Mouse (Mus musculus) megakaryocyte, embryonic 14.5 days (primary cell): ENCODE data around the gene Ttc25. TPM values are rescaled to one million over a fixed set of nuclear protein-coding genes. Genes with fewer than 3 reads are reported as not detected.
A peak's percentile ranks its signal among the peaks of the same experiment; 100 is the strongest.
"Not testable (repeated sequence)": the region's sequence is repeated elsewhere in the genome, so short reads cannot be mapped to it uniquely, and the experiment has no call there.

Experiments used
- H3K27me3 ChIP-seq: replicated peaks from 2 replicates; pipeline ENCODE3; 2012; ENCODE audit warnings: inconsistent platforms
- H3K36me3 ChIP-seq: replicated peaks from 2 replicates; pipeline ENCODE3; 2012; ENCODE audit warnings: low read length, inconsistent platforms, mixed read lengths
- H3K4me1 ChIP-seq: 2 replicates; pipeline ENCODE4 v1.6.1; 2012; ENCODE audit warnings: inconsistent platforms
- H3K4me3 ChIP-seq: replicated peaks from 2 replicates; pipeline ENCODE3; 2012; ENCODE audit warnings: moderate library complexity, mild to moderate bottlenecking, inconsistent platforms
- H3K9me3 ChIP-seq: 2 replicates; pipeline ENCODE4 v1.6.1; 2012; ENCODE audit warnings: inconsistent platforms
- FLI1 ChIP-seq: IDR thresholded peaks from 2 replicates; pipeline ENCODE4 v1.6.1; 2012; ENCODE audit warnings: low read length, inconsistent platforms, mixed read lengths
- GATA1 ChIP-seq: IDR thresholded peaks from 3 replicates; pipeline ENCODE4 v1.6.1; 2012; ENCODE audit warnings: mixed read lengths, low read length, inconsistent platforms, borderline replicate concordance
- polyA plus RNA-seq: library from polyadenylated mRNA; stranded (reverse); fragments of >175 nt; gene quantifications from 2 replicates; pipeline ENCODE4 v1.2.3, GENCODE M21; 2012; ENCODE audit warnings: low replicate concordance; ENCODE audit not compliant: insufficient read depth

The Ttc25 gene
- polyA plus RNA-seq, 1 experiment = 0.29 TPM

- Histone ChIP-seq H3K4me1 (peaks cover 71% of the 10 kb centered on the region), H3K36me3 (peaks cover 67% of the 10 kb centered on the region), H3K4me3 (no peak overlapping the region), H3K27me3 (no peaks in the 10 kb centered on the region), H3K9me3 (no peaks in the 10 kb centered on the region)
- TF ChIP-seq GATA1 (no peak), FLI1 (no peak)
Observed at GRCm38 (mm10) chr11:100609355-100609996, 64.1 kb downstream of the Ttc25 start.

GRCm38 (mm10) chr11:100609997-100610680 is 64.7 kb downstream of the Ttc25 start:
- TF ChIP-seq GATA1 (no peak), FLI1 (no peak)
- Histone ChIP-seq H3K4me1 (peaks cover 66% of the 10 kb centered on the region), H3K27me3 (no peaks in the 10 kb centered on the region), H3K36me3 (peaks cover 68% of the 10 kb centered on the region), H3K4me3 (no peak overlapping the region), H3K9me3 (no peaks in the 10 kb centered on the region)

DNA sequence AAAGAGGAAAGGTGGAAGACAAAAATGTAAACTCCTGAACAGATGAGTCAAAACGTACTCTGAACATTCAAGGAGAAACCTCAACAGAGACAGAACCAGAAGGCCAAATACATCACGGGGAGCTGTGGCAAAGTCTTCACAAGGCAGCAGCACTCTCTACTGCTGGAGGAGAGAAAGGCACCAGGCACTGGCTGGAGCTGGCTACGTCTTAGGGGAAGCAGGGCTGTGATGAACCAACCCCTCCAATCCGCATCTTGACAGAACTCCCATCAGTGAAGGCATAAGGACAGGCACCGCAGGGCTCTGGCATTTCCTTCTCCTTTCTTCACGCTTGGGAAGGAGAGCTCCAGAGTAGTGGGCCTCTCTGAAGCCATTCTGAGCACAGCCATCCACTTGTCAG is 66.2 kb downstream of the Ttc25 start:
- peaks cover 66% of the 10 kb centered on the region for H3K36me3 ChIP-seq
- peaks cover 65% of the 10 kb centered on the region for H3K4me1 ChIP-seq
- H3K27me3 ChIP-seq = no peaks in the 10 kb centered on the region
- no peaks in the 10 kb centered on the region for H3K9me3 ChIP-seq
- TF ChIP-seq GATA1 (no peak), FLI1 (no peak)
- H3K4me3 ChIP-seq = peak overlapping the region; percentile 28

- TF ChIP-seq GATA1 (no peak), FLI1 (no peak)
- Histone ChIP-seq H3K27me3 (no peaks in the 10 kb centered on the region), H3K4me1 (peaks cover 74% of the 10 kb centered on the region), H3K36me3 (peaks cover 52% of the 10 kb centered on the region), H3K9me3 (no peaks in the 10 kb centered on the region), H3K4me3 (no peak overlapping the region)
Observed at GRCm38 (mm10) chr11:100613241-100613640, 67.8 kb downstream of the Ttc25 start.

DNA sequence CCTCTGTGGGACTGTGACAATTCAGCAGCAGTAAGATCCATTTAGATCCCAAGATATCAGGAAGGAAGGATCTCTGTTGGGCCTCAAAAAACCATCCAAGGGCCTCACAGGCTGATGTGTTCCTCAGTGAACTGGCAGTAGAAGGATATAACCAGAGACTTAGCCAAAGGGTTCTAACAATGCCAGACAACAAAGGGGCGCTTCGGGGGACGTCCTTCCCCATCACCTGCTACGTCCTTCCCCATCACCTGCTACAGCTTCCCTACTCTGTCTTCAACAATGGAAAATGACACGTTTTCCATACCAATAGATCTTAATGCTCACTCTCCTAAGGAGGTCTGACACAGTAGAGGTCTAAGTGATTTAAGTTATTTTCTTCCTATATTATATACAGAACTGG is 70.9 kb downstream of the Ttc25 start:
- no peak for TF ChIP-seq GATA1
- TF ChIP-seq FLI1 = no peak
- Histone ChIP-seq H3K4me3 (no peak overlapping the region), H3K9me3 (no peaks in the 10 kb centered on the region), H3K36me3 (peaks cover 27% of the 10 kb centered on the region), H3K4me1 (peaks cover 59% of the 10 kb centered on the region), H3K27me3 (no peaks in the 10 kb centered on the region)

DNA sequence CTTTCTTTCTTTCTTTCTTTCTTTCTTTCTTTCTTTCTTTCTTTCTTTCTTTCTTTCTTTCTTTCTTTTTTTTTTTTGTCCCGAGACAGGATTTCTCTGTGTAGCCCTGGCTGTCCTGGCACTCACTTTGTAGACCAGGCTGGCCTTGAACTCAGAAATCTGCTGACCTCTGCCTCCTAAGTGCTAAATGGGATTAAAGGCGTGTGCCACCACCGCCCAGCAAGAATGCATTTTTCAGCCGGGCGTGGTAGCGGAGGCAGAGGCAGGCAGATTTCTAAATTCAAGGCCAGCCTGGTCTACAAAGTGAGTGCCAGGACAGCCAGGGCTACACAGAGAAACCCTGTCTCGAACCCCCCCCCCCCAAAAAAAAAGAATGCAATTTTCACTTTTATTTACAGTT is 71.4 kb downstream of the Ttc25 start:
- H3K9me3 ChIP-seq, H3K4me3 ChIP-seq, H3K27me3 ChIP-seq: not testable (repeated sequence)
- Histone ChIP-seq H3K4me1 (peaks cover 55% of the 10 kb centered on the region), H3K36me3 (peaks cover 27% of the 10 kb centered on the region)

GRCm38 (mm10) chr11:100617480-100617879 is 72.1 kb downstream of the Ttc25 start:
- Histone ChIP-seq H3K27me3 (no peaks in the 10 kb centered on the region), H3K9me3 (no peaks in the 10 kb centered on the region), H3K4me1 (peaks cover 55% of the 10 kb centered on the region), H3K4me3 (peak overlapping the region; percentile 69), H3K36me3 (peaks cover 21% of the 10 kb centered on the region)
- TF ChIP-seq FLI1 (no peak), GATA1 (no peak)

DNA sequence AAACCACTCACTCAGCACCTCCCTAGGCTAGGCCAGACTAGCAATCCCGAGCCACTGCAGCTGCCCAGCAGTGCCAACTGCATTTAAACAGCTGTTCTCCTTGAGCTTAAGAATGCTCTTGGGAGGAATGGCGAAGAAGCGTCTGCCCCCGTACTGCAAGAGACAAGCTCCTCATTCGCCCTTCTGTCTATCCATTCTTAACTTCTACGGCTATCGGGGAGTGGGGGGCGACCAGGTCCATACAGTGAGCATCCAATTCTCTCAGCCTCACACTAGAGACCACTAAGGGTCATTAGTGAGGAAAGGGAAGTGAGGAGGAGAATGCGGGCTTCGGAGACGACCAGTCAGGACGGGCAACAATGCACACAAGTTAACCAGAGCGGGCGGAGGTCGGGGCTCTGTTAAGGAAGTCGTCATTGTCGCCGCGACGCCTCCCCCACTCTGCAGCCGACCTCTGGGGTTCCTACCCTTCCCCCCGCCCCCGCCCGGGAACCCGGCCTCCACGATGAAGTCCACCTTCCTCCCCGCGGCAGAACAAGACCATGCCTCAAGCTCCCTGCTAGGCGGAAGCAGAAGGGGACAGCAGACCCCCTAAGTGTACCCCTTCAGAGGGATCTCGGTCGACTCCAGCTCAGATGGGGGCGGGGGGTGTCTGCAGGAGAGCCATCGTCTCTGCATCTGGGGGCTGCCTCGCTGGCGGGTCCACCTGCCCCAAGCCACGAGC is 73.5 kb downstream of the Ttc25 start, which contains the start of gene Nkiras2:
Gene Nkiras2, plus strand, starts transcription at position 484 of the 724 bp plus-strand sequence.
- Histone ChIP-seq H3K4me3 (peak within 1 kb of the TSS; percentile 99), H3K9me3 (no peaks in the 10 kb centered on the region), H3K4me1 (peaks cover 51% of the 10 kb centered on the region), H3K36me3 (peaks cover 20% of the 10 kb centered on the region), H3K27me3 (no peaks in the 10 kb centered on the region)
- TF ChIP-seq GATA1 (no peak), FLI1 (no peak)

DNA sequence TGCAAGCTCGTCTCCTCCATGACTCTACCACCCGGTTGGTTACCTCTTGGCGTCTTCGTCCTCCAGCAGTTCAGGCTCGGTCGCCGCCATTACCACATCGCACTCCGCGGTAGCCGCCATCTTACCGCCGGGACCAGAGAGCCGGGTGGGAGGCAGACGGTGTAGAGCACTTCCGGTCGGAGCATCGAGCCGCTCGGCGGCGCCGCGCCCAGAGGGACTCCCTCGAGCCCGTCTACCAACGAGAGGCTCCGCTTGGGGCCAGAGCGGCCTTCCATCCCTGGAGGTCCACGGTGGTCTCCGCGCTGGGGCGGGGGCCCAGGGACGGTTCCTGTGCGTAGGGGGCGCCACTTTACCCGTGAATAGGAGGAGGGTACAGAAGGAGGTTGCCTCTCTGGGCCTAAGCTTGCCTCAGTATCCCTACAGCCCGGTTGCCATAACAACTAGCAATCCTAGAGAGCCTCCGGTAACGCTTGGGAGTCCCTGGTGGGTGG is 74.1 kb downstream of the Ttc25 start:
- Histone ChIP-seq H3K4me3 (peak overlapping the region; percentile 99), H3K27me3 (no peaks in the 10 kb centered on the region), H3K36me3 (peaks cover 24% of the 10 kb centered on the region), H3K9me3 (no peaks in the 10 kb centered on the region), H3K4me1 (peaks cover 57% of the 10 kb centered on the region)
- peak; percentile 16; the same call in 1 of the 2 replicates for TF ChIP-seq FLI1
- TF ChIP-seq GATA1 = no peak

GRCm38 (mm10) chr11:100619982-100620381 is 74.6 kb downstream of the Ttc25 start, which contains the start of gene Dnajc7:
Dnajc7 (minus strand) TSS chr11:100620168.
- no peaks in the 10 kb centered on the region for H3K9me3 ChIP-seq
- peaks cover 27% of the 10 kb centered on the region for H3K36me3 ChIP-seq
- peak within 1 kb of the TSS; percentile 99 for H3K4me3 ChIP-seq
- TF ChIP-seq FLI1 (no peak), GATA1 (no peak)
- H3K4me1 ChIP-seq = peaks cover 62% of the 10 kb centered on the region
- no peaks in the 10 kb centered on the region for H3K27me3 ChIP-seq

Other genes starting within 250 kb of the Ttc25 start
- 123 and 768 TPM in 2 replicates for gene Eif1, start 225.7 kb upstream of the Ttc25 start, polyA plus RNA-seq
- gene Gast, start 211.2 kb upstream of the Ttc25 start, polyA plus RNA-seq = not detected in 2 replicates
- gene Hap1, start 189.5 kb upstream of the Ttc25 start, polyA plus RNA-seq = 0.06 TPM in 1 of 2 replicates, not detected in the other
- 6.4 and 9.4 TPM in 2 replicates for gene Jup, start 147.8 kb upstream of the Ttc25 start, polyA plus RNA-seq
- gene P3h4, start 130.8 kb upstream of the Ttc25 start, polyA plus RNA-seq = not detected in 2 replicates
- 0.22 TPM in 1 of 2 replicates, not detected in the other for gene Fkbp10, start 129.9 kb upstream of the Ttc25 start, polyA plus RNA-seq
- 48.3 and 86.4 TPM in 2 replicates for gene Nt5c3b, start 103.8 kb upstream of the Ttc25 start, polyA plus RNA-seq
- gene Klhl10, start 103.7 kb upstream of the Ttc25 start, polyA plus RNA-seq = 0.56 TPM in 1 of 2 replicates, not detected in the other
- 1.6 TPM in 1 of 2 replicates, not detected in the other for gene Klhl11, start 72.9 kb upstream of the Ttc25 start, polyA plus RNA-seq
- 7.2 and 21.1 TPM in 2 replicates for gene Acly, start 17.6 kb upstream of the Ttc25 start, polyA plus RNA-seq
- 13.3 and 17.1 TPM in 2 replicates for gene Cnp, start 29.3 kb downstream of the Ttc25 start, polyA plus RNA-seq
- gene Nkiras2, start 73.6 kb downstream of the Ttc25 start, polyA plus RNA-seq = 62.7 and 103 TPM in 2 replicates
- gene Dnajc7, start 74.6 kb downstream of the Ttc25 start, polyA plus RNA-seq = 1.8 and 86.6 TPM in 2 replicates
- gene Zfp385c, start 146.8 kb downstream of the Ttc25 start, polyA plus RNA-seq = 0.39 TPM in 1 of 2 replicates, not detected in the other
- gene Dhx58, start 158.7 kb downstream of the Ttc25 start, polyA plus RNA-seq = 9.2 TPM in 1 of 2 replicates, not detected in the other
- 30.5 and 34.7 TPM in 2 replicates for gene Kat2a, start 166.9 kb downstream of the Ttc25 start, polyA plus RNA-seq
- 0.54 TPM in 1 of 2 replicates, not detected in the other for gene Hspb9, start 168.2 kb downstream of the Ttc25 start, polyA plus RNA-seq
- 502 and 744 TPM in 2 replicates for gene Rab5c, start 192.6 kb downstream of the Ttc25 start, polyA plus RNA-seq
- gene Kcnh4, start 214.3 kb downstream of the Ttc25 start, polyA plus RNA-seq = 0.43 TPM in 1 of 2 replicates, not detected in the other
- not detected in 2 replicates for gene Hcrt, start 217.3 kb downstream of the Ttc25 start, polyA plus RNA-seq
- gene Ghdc, start 225.3 kb downstream of the Ttc25 start, polyA plus RNA-seq = 2.2 and 7.2 TPM in 2 replicates